Mouse (Mus musculus): ENCODE results near the gene Cxcl2.

GRCm38 (mm10) chr5:90890519-90891463 is 12.9 kb upstream of the Cxcl2 start, which contains the start of gene Cxcl1:
- no peak for TF ChIP-seq CTCF (IDR thresholded peaks at IDR 0.05; ENCODE audit: low read depth, low read length)
- TF ChIP-seq POLR2A (IDR thresholded peaks at IDR 0.05; ENCODE audit: borderline replicate concordance, low read depth, low read length), result no peak

Measured in bone marrow macrophage, adult 2 months (primary cell).